Mouse (Mus musculus) frontal cortex, postnatal 25 days (tissue): ENCODE data around the gene Gli3.
A peak's percentile ranks its signal among the peaks of the same experiment; 100 is the strongest.

ENCODE experiments used
- DNase-seq, 2 experiments: peaks; one replicate each; pipeline ENCODE4 v3.0.0; 2022; ENCODE audit warnings: low spot score in 2 of 2

Gene Gli3

DNA sequence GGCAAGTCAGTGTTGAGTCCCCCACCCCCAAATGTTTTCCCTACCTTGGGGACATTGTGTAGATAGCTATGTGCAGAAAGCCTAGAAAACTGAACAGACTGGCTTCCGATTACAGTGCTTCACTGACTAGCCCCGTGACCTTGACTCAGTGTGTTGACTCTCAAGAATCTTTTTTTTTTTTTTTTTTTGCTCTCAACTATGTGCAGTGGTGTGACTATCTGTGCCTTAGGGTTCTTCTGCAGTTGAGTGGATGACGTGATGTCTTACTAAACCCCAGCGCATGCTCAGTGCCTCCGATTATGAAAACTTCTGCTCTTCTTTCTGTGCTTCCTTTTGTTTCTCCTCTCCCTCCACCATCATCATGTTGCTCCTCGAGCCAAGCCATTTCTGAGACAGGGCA is 87.7 kb downstream of the Gli3 start:
- DNase-seq = no peak

DNA sequence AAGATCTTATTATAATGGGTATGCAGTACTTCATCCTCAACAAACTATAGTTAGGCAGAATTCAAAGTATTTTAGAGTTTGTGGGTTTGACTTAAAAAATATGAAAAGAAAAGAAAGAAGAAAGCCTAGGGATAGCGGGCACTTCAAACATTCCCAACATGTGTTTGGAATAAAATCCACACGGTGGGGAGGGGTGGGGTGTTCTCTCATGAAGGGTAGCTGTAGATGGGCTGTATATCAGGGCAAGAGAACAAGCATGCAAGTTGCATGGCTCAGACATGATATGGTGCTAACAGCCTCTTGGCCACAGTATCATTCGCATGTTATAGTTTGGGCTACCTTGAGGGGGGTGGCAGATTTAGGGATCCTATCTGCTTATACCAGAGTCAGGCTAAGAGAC is 89.0 kb downstream of the Gli3 start:
- no peak for DNase-seq

- no peak for DNase-seq
These were observed 93.6 kb downstream of the Gli3 start for GRCm38 (mm10) chr13:15556646-15557098.

GRCm38 (mm10) chr13:15561441-15561840 is 98.4 kb downstream of the Gli3 start:
- DNase-seq = no peak

DNA sequence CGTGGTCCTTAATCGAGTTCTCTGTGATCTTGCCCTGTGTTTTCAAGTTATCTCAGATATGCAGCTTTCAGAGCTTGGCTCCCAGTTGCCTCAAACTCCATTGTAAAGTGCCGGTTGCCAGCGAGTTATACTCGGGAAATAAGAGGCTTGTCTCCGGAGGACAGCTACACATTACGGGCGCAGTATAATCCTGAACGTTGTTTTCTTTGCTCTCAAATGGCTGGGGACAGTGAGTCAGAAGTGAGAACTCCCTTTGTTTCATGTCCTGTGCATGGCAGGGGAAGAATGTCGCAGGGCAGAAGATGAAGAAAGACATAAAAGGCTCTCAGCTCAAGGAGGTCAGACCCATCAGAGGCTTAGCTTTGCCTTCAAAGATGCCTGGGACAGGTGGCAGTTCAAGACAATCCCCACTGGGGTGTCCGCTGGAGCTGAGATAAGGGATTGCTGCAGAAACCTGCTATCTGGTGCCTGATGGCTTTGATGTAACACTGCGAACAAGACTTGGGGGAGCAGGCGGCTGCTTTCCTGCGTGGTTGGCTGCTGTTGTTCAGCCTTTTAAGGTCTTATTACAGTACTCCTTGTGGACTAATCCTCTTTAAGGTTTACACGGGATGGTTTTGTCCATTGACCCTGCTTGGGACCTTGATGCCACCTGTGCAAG is 108.0 kb downstream of the Gli3 start:
- no peak for DNase-seq

DNA sequence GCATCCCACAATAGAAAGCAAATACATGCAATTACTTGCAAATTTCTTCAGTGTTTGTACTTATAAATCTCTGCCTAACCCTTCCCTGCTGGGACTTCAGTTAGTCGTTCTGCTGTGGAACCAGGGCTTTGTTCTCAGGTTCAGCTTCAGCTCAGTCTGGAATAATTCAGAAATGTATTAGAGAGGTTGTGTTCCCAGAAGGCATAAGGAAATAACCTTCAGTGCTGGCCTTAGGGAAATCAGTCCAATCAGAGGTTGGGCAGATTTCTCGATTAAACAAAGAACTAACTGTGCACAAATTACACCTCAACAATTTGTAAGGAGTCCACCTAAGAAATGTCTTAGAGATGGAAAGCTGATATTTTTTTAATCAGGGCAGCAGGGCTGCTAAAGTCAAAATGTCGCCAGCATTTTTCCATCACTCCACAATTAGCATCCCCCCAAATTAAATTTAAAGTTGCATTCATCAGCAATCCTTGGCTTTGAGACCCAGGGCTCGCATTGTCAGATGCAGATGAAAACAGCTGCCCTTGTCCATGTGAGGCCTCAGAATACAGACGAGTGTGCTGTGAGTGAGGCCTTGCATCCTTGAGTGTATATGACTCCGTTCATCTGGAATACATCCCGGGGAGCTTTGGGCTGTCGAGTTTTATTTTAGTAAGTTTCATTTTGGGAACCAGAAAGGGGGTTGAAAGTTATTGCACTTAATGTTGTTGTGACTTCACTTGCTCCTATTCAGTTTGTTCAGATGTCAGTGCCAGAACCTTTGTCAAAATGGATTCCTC is 114.3 kb downstream of the Gli3 start:
- no peak for DNase-seq

GRCm38 (mm10) chr13:15580458-15580857 is 117.4 kb downstream of the Gli3 start:
- DNase-seq = no peak

- DNase-seq = no peak
These were observed 122.9 kb downstream of the Gli3 start for GRCm38 (mm10) chr13:15585941-15586340.

DNA sequence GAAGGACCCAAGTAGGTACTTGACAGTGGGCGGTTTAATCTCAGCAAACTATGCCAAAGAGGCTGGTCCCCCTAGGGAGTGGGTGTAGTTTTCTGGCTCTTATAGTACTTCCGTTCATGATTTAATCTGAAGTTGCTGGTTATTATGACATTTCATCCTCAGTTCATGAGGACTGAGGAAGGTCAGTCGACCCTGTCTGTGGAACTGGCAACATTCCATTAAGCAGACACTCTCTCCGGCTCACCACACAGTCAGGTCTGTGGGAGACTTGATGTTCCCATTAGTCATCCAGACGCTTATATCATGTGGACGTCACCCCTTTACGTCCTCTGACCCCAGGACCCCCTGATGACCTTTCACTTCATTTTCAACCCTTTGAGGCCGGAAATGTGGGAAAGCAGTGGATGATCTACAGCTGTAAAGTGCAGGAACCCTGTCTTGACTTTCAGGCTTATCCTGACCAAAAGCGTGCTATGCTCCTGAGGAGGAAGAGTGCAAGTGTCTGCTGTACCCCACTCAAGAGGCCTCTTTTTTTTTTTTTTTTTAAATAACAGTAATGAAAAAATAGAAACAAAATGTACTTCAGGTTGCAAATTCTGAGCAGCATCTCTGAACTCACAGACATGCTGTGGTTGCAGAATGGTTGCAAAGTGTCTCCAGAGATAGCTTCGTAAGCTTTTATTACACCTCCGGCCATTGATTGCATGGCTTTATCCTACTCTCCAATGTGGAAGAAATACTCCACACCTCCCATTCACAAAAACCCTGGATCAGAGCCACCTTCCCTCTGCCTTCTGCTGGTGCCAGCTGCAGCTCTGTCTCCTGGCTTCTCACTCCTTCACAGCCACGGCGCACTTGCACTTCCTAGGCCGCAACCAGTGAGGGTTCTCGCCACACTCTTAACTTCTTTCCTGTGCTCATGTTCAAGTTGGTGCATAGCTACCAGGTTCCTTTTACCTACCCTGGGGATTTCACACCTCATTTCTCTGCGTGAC is 125.5 kb downstream of the Gli3 start:
- DNase-seq = peak in 1 of 2 experiments; percentile 16

DNA sequence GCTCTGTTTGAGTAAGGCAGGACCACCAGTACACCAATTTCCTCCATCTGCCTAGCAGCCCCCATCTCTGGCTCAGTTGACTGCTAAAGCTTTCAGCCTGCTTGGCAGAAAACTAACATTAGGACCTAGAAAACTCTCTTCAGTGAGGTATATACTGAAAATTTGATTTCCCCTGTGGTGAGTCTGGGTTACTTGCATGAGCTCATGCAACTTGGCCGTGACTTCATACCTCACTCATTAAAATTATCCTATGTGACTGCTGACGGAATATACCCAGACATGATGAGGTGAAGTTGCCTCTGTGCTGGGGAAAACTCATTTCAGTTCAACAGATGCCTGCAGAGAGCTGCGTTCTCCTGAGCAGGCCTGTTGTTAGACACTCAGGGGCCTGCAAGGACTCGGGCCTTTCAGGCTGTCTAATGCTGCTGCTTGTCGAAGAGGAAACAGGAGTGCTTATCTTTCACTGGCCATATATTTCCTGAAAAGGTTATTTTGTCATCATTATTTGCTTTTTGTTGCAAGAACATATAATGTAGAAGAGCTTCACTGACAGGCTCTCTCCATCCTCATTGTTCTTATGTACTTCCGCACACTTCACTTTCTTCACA is 127.4 kb downstream of the Gli3 start:
- DNase-seq = no peak

DNA sequence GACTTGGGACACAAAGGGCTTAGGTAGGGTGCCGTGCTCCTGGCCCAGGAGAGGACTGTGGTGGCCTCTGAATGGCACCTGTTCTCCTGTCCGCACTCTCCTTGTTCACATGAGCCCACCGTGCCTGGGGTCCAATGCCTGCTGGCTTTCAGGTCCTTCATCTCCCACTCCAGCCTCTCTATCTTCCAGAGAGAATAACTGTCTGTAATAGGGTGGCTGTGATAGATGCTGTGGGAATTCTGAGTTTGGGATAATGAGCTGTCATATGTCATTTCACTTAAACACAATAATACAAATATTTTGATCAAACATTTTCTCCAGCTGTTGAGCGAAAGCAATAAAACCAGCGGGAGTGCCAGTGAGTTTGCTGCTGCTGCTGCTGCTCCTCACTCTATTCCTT is 133.6 kb downstream of the Gli3 start:
- DNase-seq = no peak

DNA sequence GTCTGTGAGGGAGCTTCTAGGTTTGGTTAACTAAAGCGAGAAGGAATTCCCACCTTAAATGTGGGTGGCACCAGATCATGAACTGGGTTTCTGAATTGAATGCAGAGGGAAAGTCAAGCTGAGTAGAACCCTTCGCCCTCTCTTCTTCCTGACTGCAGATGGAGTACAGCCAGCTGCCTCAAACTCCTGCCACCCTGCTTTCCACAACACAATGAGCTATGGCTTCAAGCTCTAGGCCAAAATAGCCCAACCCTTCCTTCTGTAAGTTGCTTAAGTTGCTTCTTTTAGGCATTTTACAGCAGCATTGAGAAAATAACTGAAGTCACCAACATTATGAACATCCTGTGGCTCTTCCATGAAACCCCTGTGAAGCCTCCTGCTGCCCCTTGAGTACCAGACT is 136.7 kb downstream of the Gli3 start:
- DNase-seq = no peak

DNA sequence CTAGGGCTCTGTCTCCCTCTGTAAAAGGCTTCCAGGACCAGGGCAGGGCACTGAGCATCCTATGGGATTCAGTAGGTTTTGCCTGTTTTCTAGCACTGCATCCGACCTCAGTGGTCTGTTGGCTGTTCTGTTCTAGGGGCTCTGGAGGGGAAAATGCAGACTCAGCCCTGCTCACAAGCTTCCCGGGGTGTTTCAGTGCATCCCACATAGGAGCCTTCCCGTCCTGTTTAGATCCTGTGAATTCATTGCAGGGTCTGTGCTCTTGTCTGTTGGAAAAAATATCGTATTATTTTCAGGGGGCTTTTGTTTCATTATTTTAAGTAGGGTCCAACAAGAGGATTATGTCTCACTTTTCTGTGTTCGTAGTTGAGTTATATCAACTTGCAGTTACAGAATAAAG is 139.1 kb downstream of the Gli3 start:
- no peak for DNase-seq

- no peak for DNase-seq
These were observed 139.7 kb downstream of the Gli3 start for GRCm38 (mm10) chr13:15602677-15603221.

DNA sequence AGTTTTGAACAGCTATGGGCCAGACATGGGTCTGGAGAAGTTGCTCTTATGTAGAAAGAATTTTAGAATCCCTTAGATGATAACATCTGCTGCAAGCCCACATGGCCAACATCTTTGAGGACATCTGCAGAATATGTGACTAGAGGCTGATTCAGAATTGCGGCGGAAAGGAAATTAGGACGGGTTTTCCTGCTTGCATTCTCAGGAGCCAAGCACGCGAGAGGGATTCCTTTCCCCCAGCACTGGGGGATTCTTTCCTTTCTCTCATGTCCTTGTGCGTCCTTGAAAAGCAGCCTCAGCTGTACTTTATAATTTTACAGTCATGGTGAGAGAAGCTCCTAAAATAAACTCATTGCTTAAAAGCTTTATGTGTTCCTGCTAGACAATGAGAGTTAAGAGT is 141.0 kb downstream of the Gli3 start:
- no peak for DNase-seq

DNA sequence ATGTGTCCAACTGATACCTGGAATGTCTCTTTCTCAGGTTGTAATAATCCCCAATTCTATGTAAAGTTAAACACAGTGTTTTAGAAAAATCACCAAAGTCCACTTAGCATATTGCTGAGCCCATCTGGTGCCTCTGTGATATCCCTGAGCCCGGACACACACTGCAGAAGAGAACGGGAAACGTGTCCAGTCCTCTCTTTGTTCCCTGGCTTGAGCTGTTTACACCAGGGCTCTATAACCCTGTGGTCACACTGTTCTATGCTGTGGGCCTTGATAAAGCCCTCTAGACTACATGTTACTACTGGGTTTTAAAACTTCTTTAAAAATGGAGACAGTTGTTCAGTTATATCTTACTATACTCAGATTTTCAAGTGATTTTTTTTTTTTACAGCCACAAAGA is 154.4 kb downstream of the Gli3 start:
- no peak for DNase-seq

- no peak for DNase-seq
These were observed 155.1 kb downstream of the Gli3 start for GRCm38 (mm10) chr13:15618051-15618692.

- DNase-seq = no peak
These were observed 158.0 kb downstream of the Gli3 start for GRCm38 (mm10) chr13:15621009-15621408.

DNA sequence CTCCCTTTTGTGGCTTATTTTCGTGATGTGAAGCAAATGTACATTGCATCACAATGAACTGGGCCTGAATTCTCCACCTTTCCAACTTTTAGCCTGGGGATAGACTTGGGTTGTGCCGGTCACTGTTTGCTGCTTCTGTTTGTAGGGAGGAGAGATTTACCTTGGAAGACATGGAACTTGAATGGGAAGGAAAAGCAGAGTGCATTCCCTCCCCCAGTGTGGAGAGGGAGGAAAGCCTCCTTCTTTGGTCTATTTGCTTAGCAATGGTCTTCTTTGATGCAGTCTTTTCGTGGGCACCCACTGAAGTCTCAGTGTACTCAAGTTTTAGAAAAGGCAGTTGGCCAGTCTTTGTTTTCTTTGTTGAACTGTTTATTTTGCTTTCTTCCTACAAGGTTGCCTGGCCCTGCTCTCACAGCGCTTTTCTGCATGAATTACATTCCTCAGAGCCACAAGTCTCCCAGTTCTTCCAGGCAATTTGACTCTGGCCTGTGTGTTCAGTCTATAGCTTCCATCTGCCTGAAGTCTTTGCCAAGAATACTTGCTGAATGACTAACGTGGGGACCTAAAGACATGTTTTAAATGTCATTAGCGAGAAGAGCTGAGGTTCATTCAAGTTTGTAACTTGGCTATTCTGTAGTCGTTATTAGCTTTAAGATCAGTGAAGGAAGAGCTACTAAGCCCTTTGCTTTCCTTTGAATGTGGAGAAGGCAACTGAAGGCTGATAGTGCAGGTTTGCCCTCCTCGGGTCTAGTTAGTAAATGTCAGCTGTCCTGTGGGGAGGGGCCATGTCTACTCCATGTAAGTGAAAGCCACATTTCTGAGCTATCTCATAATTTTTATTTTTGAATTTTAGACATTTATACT is 161.7 kb downstream of the Gli3 start:
- no peak for DNase-seq

DNA sequence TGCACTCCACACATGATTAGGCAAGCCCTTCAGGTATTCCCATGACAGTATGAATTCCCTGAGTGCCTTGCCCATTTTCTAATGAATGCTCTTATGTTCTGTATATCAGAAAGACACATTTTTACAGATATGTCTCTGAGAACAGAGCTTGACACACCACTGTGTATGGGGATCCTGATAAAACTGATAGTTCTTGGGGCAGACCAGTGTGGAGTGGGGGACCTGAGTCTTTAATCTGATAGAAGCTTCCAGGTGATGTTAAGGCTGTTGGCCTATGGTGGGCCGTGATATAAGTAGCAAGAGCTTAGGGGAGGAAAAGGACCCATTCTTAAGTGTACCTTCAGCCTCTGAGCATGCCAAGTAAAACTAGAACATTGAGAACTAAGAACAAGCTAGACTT is 178.5 kb downstream of the Gli3 start:
- DNase-seq = no peak
